Mouse (Mus musculus) heart, embryonic 13.5 days (tissue): ENCODE measurements at regions not wholly inside any gene's neighbourhood (a gene's known extent, or its start where the extent isn't known, plus 50 kb on each side); places are given as distances from the start of the nearest gene placed in this dataset.
"Not testable (repeated sequence)": the region's sequence is repeated elsewhere in the genome, so short reads cannot be mapped to it uniquely, and the experiment has no call there.

Experiments
- ATAC-seq: fragments of 200-750 bp; cut with Nextera tagmentation; 2 replicates; pipeline ENCODE4 v1.8.0; 2017; ENCODE audit warnings: moderate TSS enrichment; ENCODE audit not compliant: insufficient number of reproducible peaks, low FRiP score, low TSS enrichment; ENCODE audit errors: extremely low read depth
- H3K27ac ChIP-seq: fragments of 300-500 bp; sonication (generic); replicated peaks from 2 replicates; pipeline ENCODE4 v1.5.1; 2015; ENCODE audit warnings: moderate library complexity, mild to moderate bottlenecking, inconsistent platforms
- H3K27me3 ChIP-seq: fragments of 300-500 bp; sonication (generic); replicated peaks from 2 replicates; pipeline ENCODE4 v1.6.1; 2015; ENCODE audit warnings: mild to moderate bottlenecking, inconsistent platforms
- H3K36me3 ChIP-seq: fragments of 300-500 bp; sonication (generic); 2 replicates; pipeline ENCODE4 v1.6.1; 2015; ENCODE audit warnings: mild to moderate bottlenecking, inconsistent platforms
- H3K4me1 ChIP-seq: fragments of 300-500 bp; sonication (generic); 2 replicates; pipeline ENCODE4 v1.6.1; 2015; ENCODE audit warnings: inconsistent platforms
- H3K4me2 ChIP-seq: fragments of 300-500 bp; sonication (generic); 2 replicates; pipeline ENCODE4 v1.6.1; 2015; ENCODE audit warnings: inconsistent platforms, mild to moderate bottlenecking, moderate library complexity
- H3K4me3 ChIP-seq: fragments of 300-500 bp; sonication (generic); 2 replicates; pipeline ENCODE4 v1.5.1; 2015; ENCODE audit warnings: moderate library complexity, mild to moderate bottlenecking, inconsistent platforms
- H3K9ac ChIP-seq: fragments of 300-500 bp; sonication (generic); 2 replicates; pipeline ENCODE4 v1.6.1; 2015; ENCODE audit warnings: inconsistent platforms, mild to moderate bottlenecking, moderate library complexity
- H3K9me3 ChIP-seq: fragments of 300-500 bp; sonication (generic); 2 replicates; pipeline ENCODE4 v1.6.1; 2016; ENCODE audit warnings: inconsistent platforms
- WGBS: fragments of 180-500 bp; shearing (Covaris S2); methylation state at CpG from one replicate; pipeline ENCODE4 v1.1.7; 2015; ENCODE audit warnings: mixed read lengths; 5-methylcytosine and 5-hydroxymethylcytosine counted together

DNA sequence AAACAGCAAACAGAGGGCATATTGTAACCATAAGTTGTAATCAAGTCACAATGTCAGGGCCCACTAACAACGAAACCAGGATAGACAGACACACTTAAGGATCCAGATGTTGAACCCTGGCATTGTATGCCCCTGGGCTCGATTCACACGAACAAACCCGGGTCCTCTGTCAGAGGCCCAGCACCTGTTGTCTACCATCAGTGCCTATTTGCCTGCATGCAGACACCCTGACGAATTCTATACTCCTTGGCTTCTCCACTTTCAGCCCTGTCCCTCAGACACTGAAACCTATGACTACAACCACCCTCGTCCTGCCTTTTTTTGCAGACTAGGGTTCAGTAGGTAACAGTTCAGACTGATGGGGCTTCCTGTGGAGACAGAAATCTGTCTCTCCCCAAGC is 170.6 kb upstream of the Pkdcc start:
- WGBS: 67% methylated on average over 6 of the region's 6 CpGs
- Histone ChIP-seq H3K4me3 (no peak overlapping the region), H3K4me1 (peaks cover 5% of the 10 kb centered on the region), H3K9ac (no peak overlapping the region), H3K36me3 (no peaks in the 10 kb centered on the region), H3K27ac (no peak overlapping the region), H3K9me3 (no peaks in the 10 kb centered on the region), H3K4me2 (no peak overlapping the region), H3K27me3 (no peaks in the 10 kb centered on the region)
- ATAC-seq: no peak

DNA sequence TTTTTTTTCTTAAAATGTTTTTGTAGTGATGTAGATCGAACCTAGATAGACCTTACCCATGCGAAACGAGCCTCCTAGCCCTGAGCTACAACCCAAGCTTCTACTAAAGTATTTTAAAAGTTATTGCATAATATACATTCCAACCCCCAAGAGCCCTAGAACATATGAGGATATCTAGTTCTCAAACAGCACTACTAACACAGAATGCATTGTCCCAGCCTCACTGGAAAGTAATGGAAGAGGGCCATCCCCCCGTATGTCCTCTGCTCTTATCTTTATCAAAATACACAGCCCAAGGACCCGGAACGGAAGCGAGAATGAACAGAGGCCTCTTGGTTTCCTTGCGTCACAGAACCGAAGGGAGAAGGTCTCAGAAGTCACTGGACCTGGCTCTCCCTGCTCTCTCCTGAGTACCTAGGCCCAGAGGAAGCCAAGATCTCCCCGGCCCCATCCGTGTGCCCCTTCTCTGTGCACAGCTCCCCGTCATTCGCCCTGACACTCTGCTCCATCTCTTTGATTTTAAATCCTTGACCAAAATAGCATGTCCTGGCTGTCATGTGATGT is 165.0 kb upstream of the Pkdcc start:
- Histone ChIP-seq H3K36me3 (no peaks in the 10 kb centered on the region), H3K4me2 (no peak overlapping the region), H3K9me3 (no peaks in the 10 kb centered on the region), H3K9ac (no peak overlapping the region), H3K27me3 (no peaks in the 10 kb centered on the region), H3K27ac (no peak overlapping the region), H3K4me3 (no peak overlapping the region), H3K4me1 (peaks cover 23% of the 10 kb centered on the region)
- 32% methylated on average over 13 of the region's 13 CpGs for WGBS
- no peak for ATAC-seq

DNA sequence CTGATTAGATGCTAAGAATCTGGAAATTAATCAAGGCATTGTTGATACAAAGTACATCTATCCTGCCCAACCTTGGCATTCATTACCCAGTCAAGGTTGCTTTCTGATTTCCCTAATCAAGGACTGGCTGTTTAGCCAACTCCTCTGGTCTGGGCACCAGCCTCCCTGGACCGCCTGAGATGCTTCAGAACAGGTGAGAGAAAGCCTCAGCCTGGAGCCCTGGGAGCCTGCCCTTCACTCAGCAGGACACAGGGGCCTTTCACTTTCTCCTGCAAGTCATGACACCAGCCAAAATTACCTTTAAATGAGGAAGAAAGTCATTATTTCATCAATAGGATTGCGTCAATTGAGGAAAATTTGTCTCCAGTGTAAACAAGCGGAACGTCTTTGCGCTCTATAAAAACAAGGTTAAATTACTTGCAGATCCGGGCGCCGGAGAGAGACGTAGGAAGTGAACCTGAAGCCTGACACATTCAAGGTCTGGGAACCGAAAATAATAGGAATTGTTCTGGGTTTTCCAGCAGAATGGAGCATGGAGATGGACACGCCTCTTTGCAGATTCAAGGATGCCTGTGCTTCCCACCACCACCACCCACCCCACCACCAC is 164.4 kb upstream of the Pkdcc start:
- WGBS: 72% methylated on average over 11 of the region's 11 CpGs
- no peak for ATAC-seq
- H3K27me3 ChIP-seq: no peaks in the 10 kb centered on the region

DNA sequence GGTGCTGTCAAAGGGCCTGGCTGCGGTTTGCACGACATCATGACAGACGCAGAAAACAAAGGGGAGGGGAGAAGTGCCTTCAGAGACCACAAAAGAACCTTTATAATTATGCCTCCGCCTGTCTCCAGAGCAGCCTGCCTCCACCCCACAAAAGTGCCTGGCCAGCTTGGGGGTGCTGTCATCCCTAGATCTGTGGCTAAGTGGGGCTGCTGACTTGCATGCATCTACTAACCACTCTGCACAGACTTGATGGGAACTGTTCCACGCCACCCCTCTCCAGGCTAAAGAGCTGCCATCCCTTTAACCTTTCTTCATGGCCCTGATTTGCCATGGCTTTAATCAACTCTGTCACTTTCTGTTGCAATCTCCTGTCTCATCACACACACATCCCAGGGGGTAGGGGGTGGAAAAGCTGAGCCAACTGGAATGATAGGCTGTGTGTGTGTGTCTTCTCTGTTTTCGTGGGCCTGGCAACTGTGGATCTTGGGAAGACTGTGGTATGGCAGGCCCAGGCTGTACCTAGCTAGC is 162.4 kb upstream of the Pkdcc start:
- Histone ChIP-seq H3K4me3 (no peak overlapping the region), H3K36me3 (no peaks in the 10 kb centered on the region), H3K27ac (no peak overlapping the region), H3K9me3 (no peaks in the 10 kb centered on the region), H3K4me1 (peaks cover 23% of the 10 kb centered on the region), H3K9ac (no peak overlapping the region), H3K27me3 (no peaks in the 10 kb centered on the region), H3K4me2 (no peak overlapping the region)
- ATAC-seq: no peak
- WGBS: 56% methylated on average over 6 of the region's 6 CpGs

More for the DNA sequence above, 164.4 kb upstream of the Pkdcc start:
- Histone ChIP-seq H3K36me3 (no peaks in the 10 kb centered on the region), H3K27ac (no peak overlapping the region), H3K4me1 (peaks cover 23% of the 10 kb centered on the region), H3K9ac (no peak overlapping the region), H3K4me3 (no peak overlapping the region), H3K4me2 (no peak overlapping the region), H3K9me3 (no peaks in the 10 kb centered on the region)

DNA sequence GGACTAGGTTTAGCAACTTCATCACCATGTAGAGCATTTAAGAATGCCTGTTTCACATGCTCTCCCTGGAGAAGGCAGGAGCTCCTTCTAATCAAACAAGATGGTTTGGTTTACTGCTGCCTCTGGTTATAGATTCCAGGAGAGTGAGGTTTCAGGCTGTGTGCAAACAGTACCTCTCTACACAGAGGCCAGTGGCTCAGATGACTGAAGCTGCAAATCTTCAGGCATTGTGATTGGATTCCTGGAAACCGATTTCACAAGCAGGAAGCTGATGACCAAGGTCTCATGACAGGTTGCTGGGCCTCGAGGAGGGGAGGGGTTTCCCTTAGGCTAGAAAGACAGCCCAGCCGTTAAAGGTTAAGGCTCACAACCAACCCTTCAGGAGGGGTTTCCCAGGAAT is 157.3 kb upstream of the Pkdcc start:
- WGBS: 20% methylated on average over 3 of the region's 3 CpGs
- Histone ChIP-seq H3K9ac (no peak overlapping the region), H3K27me3 (no peaks in the 10 kb centered on the region), H3K4me3 (no peak overlapping the region), H3K4me2 (no peak overlapping the region), H3K9me3 (no peaks in the 10 kb centered on the region), H3K36me3 (no peaks in the 10 kb centered on the region), H3K4me1 (peaks cover 2% of the 10 kb centered on the region), H3K27ac (no peak overlapping the region)
- no peak for ATAC-seq

DNA sequence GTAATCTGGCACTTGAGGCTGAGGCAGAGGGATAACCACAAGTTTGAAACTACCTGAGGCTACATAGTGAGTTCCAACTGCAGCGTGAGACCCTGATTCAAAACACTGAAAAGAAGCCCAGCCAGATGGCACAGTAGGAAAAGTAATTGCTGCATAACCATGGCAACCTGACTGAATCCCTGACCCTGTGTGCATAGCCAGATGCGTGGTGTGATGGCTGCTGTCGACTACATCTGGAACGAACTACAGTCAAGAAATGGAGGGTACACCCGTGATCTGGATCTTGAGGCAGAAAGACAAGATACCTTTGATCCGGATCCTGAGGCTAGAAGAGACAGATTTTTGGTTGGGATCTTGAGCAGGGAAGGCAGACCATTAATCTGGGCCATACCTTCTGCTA is 153.2 kb upstream of the Pkdcc start:
- Histone ChIP-seq H3K27ac (no peak overlapping the region), H3K4me1 (peaks cover 7% of the 10 kb centered on the region; the same call in 1 of the 2 replicates), H3K9ac (no peak overlapping the region), H3K9me3 (no peaks in the 10 kb centered on the region), H3K27me3 (no peaks in the 10 kb centered on the region), H3K4me3 (no peak overlapping the region), H3K4me2 (no peak overlapping the region), H3K36me3 (no peaks in the 10 kb centered on the region)
- WGBS: 63% methylated on average over 6 of the region's 6 CpGs
- no peak for ATAC-seq

DNA sequence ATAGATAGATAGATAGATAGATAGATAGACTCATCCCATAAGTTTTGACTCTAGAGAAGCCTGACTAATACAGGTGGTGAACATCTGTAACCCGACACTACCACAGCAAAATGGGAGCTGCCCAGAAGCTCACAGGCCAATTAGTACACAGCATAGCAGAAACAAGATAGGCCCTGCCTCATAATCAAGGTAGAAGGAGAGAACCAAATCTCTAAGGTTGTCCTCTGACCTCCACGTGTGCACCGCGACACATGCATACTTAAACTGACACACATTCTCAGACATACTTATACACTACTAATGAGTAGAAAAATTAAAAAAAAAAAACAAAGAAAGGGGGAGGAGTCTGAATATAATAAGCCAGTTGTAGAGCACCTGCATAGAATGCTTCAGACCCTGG is 151.2 kb upstream of the Pkdcc start:
- no peaks in the 10 kb centered on the region for H3K36me3 ChIP-seq
- H3K27me3 ChIP-seq: no peaks in the 10 kb centered on the region
- peaks cover 13% of the 10 kb centered on the region for H3K4me1 ChIP-seq
- ATAC-seq: no peak
- no peak overlapping the region for H3K9ac ChIP-seq
- H3K4me3 ChIP-seq: no peak overlapping the region
- WGBS: 35% methylated on average over 4 of the region's 4 CpGs
- H3K9me3 ChIP-seq: no peaks in the 10 kb centered on the region
- no peak overlapping the region for H3K4me2 ChIP-seq
- no peak overlapping the region for H3K27ac ChIP-seq

DNA sequence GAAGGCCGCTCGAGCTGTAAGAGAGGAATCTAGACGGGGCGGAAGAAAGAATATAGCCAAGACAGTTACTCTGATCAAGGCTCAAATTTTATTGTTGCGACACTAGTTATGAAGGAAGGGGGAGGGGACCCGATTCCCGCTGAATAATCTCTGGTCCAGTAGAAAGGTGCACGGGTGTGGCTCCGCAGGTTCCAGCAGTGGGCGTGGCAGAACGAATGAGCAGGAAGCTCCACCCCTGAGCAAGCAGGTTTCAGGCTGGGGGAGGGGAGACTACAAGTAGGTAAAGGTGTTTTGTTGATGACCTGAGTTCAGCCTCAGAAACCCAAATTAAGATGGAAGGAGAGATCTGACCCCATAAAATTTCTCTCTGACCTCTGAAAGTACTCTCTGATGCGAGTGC is 150.7 kb upstream of the Pkdcc start:
- not testable (repeated sequence) for ATAC-seq, H3K9me3 ChIP-seq, H3K36me3 ChIP-seq, H3K9ac ChIP-seq, H3K4me2 ChIP-seq, H3K27ac ChIP-seq, H3K4me3 ChIP-seq, H3K27me3 ChIP-seq
- WGBS: 23% methylated on average over 12 of the region's 12 CpGs
- peaks cover 18% of the 10 kb centered on the region for H3K4me1 ChIP-seq

DNA sequence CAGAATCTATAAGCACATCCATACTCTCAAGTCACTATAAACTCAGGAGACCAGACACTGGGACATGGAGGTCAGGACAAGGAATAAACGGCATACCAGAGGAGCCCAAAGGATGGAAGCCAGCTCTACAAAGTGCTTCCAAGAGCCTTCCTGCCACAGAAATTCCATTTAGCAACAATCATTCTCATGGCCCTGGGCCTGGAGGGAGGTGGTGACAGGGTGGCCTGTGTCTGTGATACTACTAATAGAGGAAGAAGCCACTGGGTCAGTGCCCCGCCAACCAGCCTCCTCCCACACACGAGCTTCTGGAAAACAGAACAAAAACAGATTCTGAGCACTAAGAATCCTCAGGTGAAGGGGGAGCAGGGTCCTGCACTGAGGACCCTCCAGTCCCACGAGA is 145.8 kb upstream of the Pkdcc start:
- H3K27me3 ChIP-seq: no peaks in the 10 kb centered on the region
- H3K4me2 ChIP-seq: peak overlapping the region; percentile 24; the same call in 1 of the 2 replicates
- H3K9ac ChIP-seq: no peak overlapping the region
- no peak for ATAC-seq
- no peaks in the 10 kb centered on the region for H3K36me3 ChIP-seq
- H3K4me3 ChIP-seq: no peak overlapping the region
- peaks cover 53% of the 10 kb centered on the region for H3K4me1 ChIP-seq
- peak overlapping the region; percentile 54 for H3K27ac ChIP-seq
- WGBS: 23% methylated on average over 4 of the region's 4 CpGs
- H3K9me3 ChIP-seq: no peaks in the 10 kb centered on the region

DNA sequence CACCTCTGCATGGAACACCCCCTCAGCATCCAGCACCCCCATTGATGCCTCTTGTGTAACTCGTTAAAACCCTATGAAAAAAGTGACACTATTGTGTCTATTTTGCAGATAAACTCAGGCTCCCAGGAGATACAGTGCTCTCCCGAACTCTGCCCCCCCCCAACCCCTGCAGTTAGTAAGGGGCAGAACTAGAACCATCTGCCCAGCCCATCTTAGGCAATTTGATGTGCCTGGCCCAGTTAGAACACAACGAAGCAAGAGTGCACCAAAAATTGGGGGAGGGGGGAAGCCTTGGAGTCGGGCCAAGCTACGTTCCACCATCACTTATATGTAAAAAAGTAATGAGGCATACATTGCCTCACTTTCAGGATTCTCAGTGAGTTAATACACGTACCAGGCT is 143.3 kb upstream of the Pkdcc start:
- Histone ChIP-seq H3K4me3 (no peak overlapping the region), H3K9ac (no peak overlapping the region), H3K4me2 (0 out of 2 replicates have a peak overlapping the region, but pooled peaks have one; percentile 7), H3K4me1 (peaks cover 55% of the 10 kb centered on the region), H3K9me3 (no peaks in the 10 kb centered on the region), H3K27ac (peak overlapping the region; percentile 51), H3K27me3 (no peaks in the 10 kb centered on the region), H3K36me3 (no peaks in the 10 kb centered on the region)
- WGBS: 45% methylated on average over 6 of the region's 6 CpGs
- 0 out of 2 replicates have a peak, but pooled peaks have one; percentile 5 for ATAC-seq

DNA sequence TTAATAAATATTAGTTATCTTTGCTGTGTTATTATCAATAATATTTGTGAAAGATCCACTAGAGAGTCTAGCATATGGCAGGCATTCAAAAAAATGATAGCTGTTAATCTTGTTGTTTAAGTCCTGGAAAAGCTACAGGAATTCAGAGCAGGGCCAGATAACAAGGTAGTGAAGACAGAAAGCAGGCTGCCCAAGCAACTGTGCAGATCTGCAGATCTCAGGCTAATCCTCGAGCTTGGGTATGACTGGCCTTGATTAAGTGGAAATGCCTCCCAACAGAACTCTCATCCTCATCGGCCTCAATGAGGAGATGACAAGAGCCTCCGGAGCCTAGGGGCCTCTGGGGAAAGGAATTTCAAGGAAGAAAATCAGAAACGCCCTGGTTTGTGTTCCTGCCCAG is 142.9 kb upstream of the Pkdcc start:
- 0% methylated on average over 4 of the region's 4 CpGs for WGBS

DNA sequence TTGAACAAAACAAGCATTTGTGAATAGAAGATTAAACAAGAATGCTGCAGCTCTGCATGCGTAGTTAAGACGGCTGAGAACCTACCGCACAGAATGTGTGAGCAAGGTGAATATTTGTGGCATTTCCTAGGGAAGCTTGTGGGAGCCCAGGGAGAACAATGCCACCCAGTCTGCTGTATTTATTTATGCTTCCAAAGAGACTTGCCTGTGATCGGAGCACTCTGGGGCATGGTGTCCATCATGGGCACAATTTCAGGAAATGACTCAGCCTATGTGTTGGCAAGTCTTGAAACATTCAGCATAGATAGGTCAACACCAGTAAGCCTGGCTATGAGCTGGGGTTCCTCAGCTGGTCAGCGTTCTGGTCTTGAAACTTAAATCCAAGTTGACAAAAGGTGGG is 140.2 kb upstream of the Pkdcc start:
- H3K4me1 ChIP-seq: peaks cover 65% of the 10 kb centered on the region
- H3K27ac ChIP-seq: no peak overlapping the region
- no peak overlapping the region for H3K4me3 ChIP-seq
- H3K9ac ChIP-seq: no peak overlapping the region
- no peaks in the 10 kb centered on the region for H3K36me3 ChIP-seq
- no peaks in the 10 kb centered on the region for H3K27me3 ChIP-seq
- 0 out of 2 replicates have a peak, but pooled peaks cover 1% of the 10 kb centered on the region for H3K9me3 ChIP-seq
- no peak overlapping the region for H3K4me2 ChIP-seq
- no peak for ATAC-seq
- 51% methylated on average over 5 of the region's 5 CpGs for WGBS

More for the DNA sequence above, 142.9 kb upstream of the Pkdcc start:
- Histone ChIP-seq H3K27ac (peak overlapping the region; percentile 51), H3K4me2 (peak overlapping the region; percentile 7; the same call in 1 of the 2 replicates), H3K9ac (no peak overlapping the region), H3K9me3 (no peaks in the 10 kb centered on the region), H3K27me3 (no peaks in the 10 kb centered on the region), H3K4me3 (no peak overlapping the region), H3K36me3 (no peaks in the 10 kb centered on the region), H3K4me1 (peaks cover 59% of the 10 kb centered on the region)
- peak; percentile 60; the same call in 1 of the 2 replicates for ATAC-seq
